Mouse (Mus musculus): Measurements from ENCODE around the gene Arsj. TPM values are rescaled to one million over a fixed set of nuclear protein-coding genes. Genes with fewer than 3 reads are reported as not detected.

The Arsj gene
- 0.05 and 0.17 TPM in 2 replicates for polyA plus RNA-seq (2015; fragmentation: Nextera tagmentation; extraction: Ambion mirVana)

DNA sequence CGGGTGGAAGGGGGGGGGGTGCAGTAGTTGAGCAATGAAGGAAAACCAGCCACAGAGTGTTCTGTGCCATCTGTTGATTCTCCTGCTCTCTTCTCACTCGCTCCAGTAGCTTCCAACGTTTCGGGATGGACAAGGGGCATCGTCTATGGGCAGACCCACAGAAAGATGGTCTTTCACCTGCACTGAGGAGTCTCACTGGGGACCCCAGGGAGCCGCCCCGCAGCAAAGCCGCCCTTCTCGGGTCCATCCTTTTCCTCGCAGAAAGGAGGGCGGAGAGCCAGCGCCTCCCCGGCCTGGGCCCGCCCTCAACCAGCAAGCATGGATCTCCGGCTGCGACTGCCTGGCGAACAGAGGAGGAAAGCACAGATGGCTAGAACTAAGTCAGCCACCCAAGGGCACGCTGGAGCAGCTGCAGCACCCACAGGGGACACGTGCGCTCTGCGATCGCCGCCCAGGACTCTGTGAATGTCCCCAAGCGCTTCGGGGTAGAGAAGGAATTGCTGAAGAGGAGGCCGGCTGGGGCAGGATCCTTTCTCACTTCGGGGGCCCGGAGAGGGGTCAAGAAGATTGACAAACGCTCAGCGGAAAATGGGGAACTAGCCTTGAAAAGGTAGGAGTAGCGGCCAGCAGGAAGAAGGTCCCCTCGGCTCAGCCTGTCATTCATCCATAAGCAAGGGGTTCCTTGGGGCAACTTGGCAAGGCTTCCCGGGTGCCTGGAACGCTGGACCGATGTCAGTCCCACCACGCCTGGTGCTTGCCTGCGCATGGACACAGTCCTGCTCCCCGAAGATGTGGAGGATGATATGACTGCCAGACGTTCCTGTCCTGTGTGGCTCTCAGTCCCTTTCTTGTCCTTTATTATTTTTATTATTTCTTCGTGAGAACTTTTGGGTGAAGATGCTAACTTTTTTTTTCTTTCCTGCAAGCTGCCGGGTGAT, at the start of gene Arsj:
Arsj (plus strand) TSS at position 117 of the 938 bp plus-strand sequence.
- peak; percentile 94 for ATAC-seq
- WGBS, result 15% methylated on average over 41 of the region's 41 CpGs
- Histone ChIP-seq H3K4me2 (ENCODE audit: low read length) (peak within 1 kb of the TSS; percentile 64), H3K27ac (ENCODE audit: low read length) (no peak within 1 kb of the TSS), H3K4me3 (replicated peaks; ENCODE audit: low read length) (peak within 1 kb of the TSS; percentile 37), H3K9me3 (ENCODE audit: control insufficient read depth, low read length) (no peaks in the 10 kb centered on the region), H3K9ac (replicated peaks; ENCODE audit: low read depth, low read length) (peak within 1 kb of the TSS; percentile 47; the same call in 1 of the 2 replicates), H3K27me3 (replicated peaks; ENCODE audit: control insufficient read depth, insufficient read depth, low read length) (no peaks in the 10 kb centered on the region), H3K36me3 (ENCODE audit: control insufficient read depth, insufficient read depth) (no peaks in the 10 kb centered on the region), H3K4me1 (replicated peaks; ENCODE audit: control insufficient read depth, insufficient read depth, low read length) (peaks cover 9% of the 10 kb centered on the region)

DNA sequence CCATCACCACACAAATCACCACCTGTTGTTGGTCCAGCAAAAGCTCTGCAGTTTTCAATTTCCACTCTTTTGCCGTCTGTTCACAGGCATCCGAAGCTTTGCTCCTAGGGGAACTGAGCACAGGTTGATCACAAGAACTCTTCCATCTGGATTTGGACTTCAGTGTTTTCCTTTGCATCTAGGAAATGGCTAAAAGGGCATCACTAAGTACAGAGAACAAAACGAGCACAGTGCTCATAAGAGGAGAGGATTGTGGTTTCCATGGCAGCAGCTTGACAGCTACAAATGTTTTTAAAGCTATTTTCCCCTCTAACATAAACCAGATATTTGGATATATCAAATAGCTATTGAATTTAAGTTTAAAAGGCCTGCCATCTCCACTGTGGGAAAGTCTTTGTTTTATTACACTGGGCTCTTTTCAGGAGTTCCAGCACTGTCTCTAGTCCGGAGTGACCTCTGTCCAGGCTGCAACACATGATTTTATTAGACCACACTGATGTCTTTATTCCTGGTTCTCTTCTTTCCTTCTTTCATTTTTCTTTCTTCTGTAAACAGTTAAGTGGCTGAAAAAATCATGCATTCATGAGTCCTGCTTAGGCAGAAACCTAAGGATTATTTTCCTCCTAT, 38.5 kb upstream of the Arsj start:
- Histone ChIP-seq H3K9ac (replicated peaks; ENCODE audit: low read depth, low read length) (no peak overlapping the region), H3K4me3 (replicated peaks; ENCODE audit: low read length) (no peak overlapping the region), H3K27ac (ENCODE audit: low read length) (no peak overlapping the region), H3K9me3 (ENCODE audit: control insufficient read depth, low read length) (no peaks in the 10 kb centered on the region), H3K4me2 (ENCODE audit: low read length) (no peak overlapping the region), H3K36me3 (ENCODE audit: control insufficient read depth, insufficient read depth) (no peaks in the 10 kb centered on the region), H3K4me1 (replicated peaks; ENCODE audit: control insufficient read depth, insufficient read depth, low read length) (peaks cover 10% of the 10 kb centered on the region), H3K27me3 (replicated peaks; ENCODE audit: control insufficient read depth, insufficient read depth, low read length) (no peaks in the 10 kb centered on the region)
- 35% methylated on average over 4 of the region's 4 CpGs for WGBS
- peak; percentile 55; the same call in 1 of the 2 replicates for ATAC-seq

DNA sequence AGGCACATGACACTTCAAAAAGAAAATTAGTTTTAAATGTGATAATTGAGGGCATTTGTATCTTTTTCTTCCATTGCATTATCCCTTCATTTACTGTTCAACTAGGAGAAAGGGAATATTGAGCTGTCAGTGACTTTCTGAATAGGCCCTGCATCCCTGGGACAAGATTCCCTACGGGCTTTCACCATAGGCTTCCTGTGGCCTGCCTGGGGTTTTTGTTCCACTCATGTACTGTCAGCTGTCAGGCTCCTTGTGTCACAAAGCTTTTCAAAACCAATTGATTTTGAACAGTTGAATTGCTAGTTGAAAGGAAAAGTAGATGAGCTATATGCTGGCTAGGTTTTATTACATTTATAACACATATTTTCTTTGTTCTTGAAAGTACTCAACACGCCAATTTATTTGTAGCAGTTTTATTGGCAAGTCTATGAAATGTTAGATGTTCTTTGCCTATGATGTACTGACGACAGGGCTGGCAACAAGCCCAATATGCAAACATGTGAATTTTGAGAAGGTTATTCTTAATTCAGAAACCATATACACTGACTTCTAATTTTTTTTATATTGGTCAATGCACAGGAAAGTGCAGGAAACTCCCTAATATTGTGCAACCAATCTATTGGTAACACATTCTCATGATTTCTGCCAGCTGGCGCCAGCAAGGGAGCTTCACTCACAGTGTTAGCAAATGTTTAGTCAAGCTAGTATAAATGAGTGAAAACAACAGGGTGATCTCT, 37.4 kb upstream of the Arsj start:
- H3K4me2 ChIP-seq (ENCODE audit: low read length), result no peak overlapping the region
- H3K9me3 ChIP-seq (ENCODE audit: control insufficient read depth, low read length), result no peaks in the 10 kb centered on the region
- H3K9ac ChIP-seq (replicated peaks; ENCODE audit: low read depth, low read length), result no peak overlapping the region
- H3K36me3 ChIP-seq (ENCODE audit: control insufficient read depth, insufficient read depth), result no peaks in the 10 kb centered on the region
- H3K4me1 ChIP-seq (replicated peaks; ENCODE audit: control insufficient read depth, insufficient read depth, low read length), result peaks cover 10% of the 10 kb centered on the region
- 35% methylated on average over 4 of the region's 4 CpGs for WGBS
- H3K4me3 ChIP-seq (replicated peaks; ENCODE audit: low read length), result no peak overlapping the region
- H3K27ac ChIP-seq (ENCODE audit: low read length), result no peak overlapping the region; the same call in 1 of the 2 replicates
- ATAC-seq, result peak; percentile 68
- H3K27me3 ChIP-seq (replicated peaks; ENCODE audit: control insufficient read depth, insufficient read depth, low read length), result no peaks in the 10 kb centered on the region

DNA sequence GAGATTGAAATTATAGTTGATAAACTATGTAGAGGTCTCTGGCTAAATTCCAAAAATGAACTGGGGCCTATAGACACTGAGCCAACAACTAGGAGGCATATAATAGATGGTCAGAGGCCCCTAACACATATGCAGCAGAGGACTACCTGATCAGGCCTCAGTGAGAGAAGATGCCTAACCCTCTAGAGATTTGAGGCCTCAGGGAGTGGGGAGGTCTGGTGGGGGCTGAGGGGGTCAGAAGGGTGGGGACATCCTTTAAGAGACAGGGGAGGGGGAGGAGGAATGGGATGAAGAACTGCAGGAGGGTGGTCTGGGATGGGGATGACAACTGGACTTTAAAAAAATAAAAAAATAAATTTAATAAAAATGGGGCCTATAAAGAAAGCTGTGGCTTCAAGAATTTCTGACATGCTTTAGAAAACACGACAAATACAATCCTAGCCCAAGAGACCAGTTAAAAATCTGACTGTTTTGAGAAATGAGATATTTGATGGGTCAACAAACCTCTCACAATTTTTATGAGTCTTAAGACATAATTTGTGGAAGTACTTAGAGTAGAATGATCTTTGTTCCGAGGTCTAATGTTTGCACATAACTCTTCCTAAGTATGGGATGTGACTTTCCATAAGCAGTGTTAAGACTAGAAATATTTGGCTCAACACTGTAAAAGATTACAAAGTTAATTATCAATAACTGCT, 36.7 kb upstream of the Arsj start:
- H3K9ac ChIP-seq (replicated peaks; ENCODE audit: low read depth, low read length), result no peak overlapping the region
- H3K4me1 ChIP-seq (replicated peaks; ENCODE audit: control insufficient read depth, insufficient read depth, low read length), result peaks cover 10% of the 10 kb centered on the region
- no peak overlapping the region for H3K4me2 ChIP-seq (ENCODE audit: low read length)
- no peaks in the 10 kb centered on the region for H3K27me3 ChIP-seq (replicated peaks; ENCODE audit: control insufficient read depth, insufficient read depth, low read length)
- 0 out of 2 replicates have a peak, but pooled peaks have one; percentile 12 for ATAC-seq
- no peaks in the 10 kb centered on the region for H3K9me3 ChIP-seq (ENCODE audit: control insufficient read depth, low read length)
- 92% methylated on average over 2 of the region's 2 CpGs for WGBS
- H3K36me3 ChIP-seq (ENCODE audit: control insufficient read depth, insufficient read depth), result no peaks in the 10 kb centered on the region
- no peak overlapping the region for H3K4me3 ChIP-seq (replicated peaks; ENCODE audit: low read length)
- H3K27ac ChIP-seq (ENCODE audit: low read length), result no peak overlapping the region

DNA sequence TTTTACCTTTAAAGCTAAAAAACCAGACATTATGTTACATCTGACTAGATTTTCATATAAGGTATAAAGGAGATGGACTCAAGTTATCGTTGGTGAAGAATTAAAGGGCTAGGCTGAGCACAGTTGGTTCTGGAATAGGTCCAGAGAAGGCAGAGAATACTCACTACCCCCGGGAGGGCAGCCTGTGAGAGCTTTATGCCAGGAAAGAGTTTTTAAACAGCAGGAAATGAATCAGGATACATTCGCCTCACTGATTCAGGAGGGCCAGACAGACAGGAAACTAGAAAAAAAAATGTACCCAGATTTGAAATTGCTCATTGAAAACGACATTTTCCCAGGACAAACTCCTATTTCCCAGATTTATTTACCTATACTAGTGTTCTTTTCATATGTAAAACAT, 28.2 kb upstream of the Arsj start:
- Histone ChIP-seq H3K4me1 (replicated peaks; ENCODE audit: control insufficient read depth, insufficient read depth, low read length) (no peaks in the 10 kb centered on the region), H3K4me2 (ENCODE audit: low read length) (no peak overlapping the region), H3K27ac (ENCODE audit: low read length) (no peak overlapping the region), H3K36me3 (ENCODE audit: control insufficient read depth, insufficient read depth) (no peaks in the 10 kb centered on the region), H3K9me3 (ENCODE audit: control insufficient read depth, low read length) (no peaks in the 10 kb centered on the region), H3K27me3 (replicated peaks; ENCODE audit: control insufficient read depth, insufficient read depth, low read length) (no peaks in the 10 kb centered on the region), H3K4me3 (replicated peaks; ENCODE audit: low read length) (no peak overlapping the region), H3K9ac (replicated peaks; ENCODE audit: low read depth, low read length) (no peak overlapping the region)
- ATAC-seq, result no peak
- WGBS, result 60% methylated on average over 4 of the region's 4 CpGs

DNA sequence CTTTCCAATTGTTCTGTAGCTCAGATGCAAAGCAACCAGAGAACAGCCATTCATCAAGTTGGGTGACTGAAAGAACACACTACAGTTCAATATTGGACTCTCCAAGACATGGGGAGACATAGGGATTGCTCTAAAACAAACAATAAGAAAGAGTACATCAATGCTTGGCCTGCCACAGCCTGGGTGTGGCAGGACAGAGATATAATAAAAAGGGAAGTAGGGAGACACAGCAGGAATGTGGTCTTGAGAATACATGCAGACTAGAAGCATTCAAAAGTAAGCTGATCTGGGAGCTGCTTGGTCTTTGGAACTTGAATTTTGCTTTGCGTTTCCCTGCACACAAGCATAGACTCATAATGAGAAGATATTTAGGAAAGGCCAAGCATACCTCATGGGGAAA, 18.7 kb upstream of the Arsj start:
- no peak overlapping the region for H3K27ac ChIP-seq (ENCODE audit: low read length)
- 83% methylated on average over 1 of the region's 1 CpGs for WGBS
- H3K9ac ChIP-seq (replicated peaks; ENCODE audit: low read depth, low read length), result no peak overlapping the region
- H3K27me3 ChIP-seq (replicated peaks; ENCODE audit: control insufficient read depth, insufficient read depth, low read length), result no peaks in the 10 kb centered on the region
- no peak for ATAC-seq
- no peaks in the 10 kb centered on the region for H3K4me1 ChIP-seq (replicated peaks; ENCODE audit: control insufficient read depth, insufficient read depth, low read length)
- no peaks in the 10 kb centered on the region for H3K36me3 ChIP-seq (ENCODE audit: control insufficient read depth, insufficient read depth)
- no peak overlapping the region for H3K4me2 ChIP-seq (ENCODE audit: low read length)
- no peaks in the 10 kb centered on the region for H3K9me3 ChIP-seq (ENCODE audit: control insufficient read depth, low read length)
- no peak overlapping the region for H3K4me3 ChIP-seq (replicated peaks; ENCODE audit: low read length)

DNA sequence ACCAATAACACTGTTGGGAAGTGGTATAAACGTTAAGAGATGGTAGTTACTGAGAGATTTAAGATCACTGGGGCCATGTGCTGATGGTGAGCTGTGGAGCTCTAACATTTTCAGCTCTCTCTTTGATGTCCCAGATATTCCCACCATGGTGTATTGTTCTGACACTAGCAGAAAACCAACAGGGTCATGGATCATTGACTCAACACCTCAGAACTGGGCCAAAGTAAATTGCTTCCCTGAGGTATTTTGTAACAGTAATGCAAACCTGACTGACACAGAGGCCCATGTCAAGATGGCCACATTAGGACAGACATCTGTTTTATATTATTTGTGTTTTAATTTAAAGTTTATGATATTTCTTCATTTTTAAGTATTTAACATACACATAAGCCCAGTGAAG, 3.7 kb upstream of the Arsj start:
- H3K9me3 ChIP-seq (ENCODE audit: control insufficient read depth, low read length), result no peaks in the 10 kb centered on the region
- H3K4me1 ChIP-seq (replicated peaks; ENCODE audit: control insufficient read depth, insufficient read depth, low read length), result peaks cover 9% of the 10 kb centered on the region
- no peaks in the 10 kb centered on the region for H3K36me3 ChIP-seq (ENCODE audit: control insufficient read depth, insufficient read depth)
- no peaks in the 10 kb centered on the region for H3K27me3 ChIP-seq (replicated peaks; ENCODE audit: control insufficient read depth, insufficient read depth, low read length)
- WGBS, result 58% methylated on average over 1 of the region's 1 CpGs
- no peak overlapping the region for H3K4me2 ChIP-seq (ENCODE audit: low read length)
- no peak overlapping the region for H3K27ac ChIP-seq (ENCODE audit: low read length)
- ATAC-seq, result no peak
- H3K4me3 ChIP-seq (replicated peaks; ENCODE audit: low read length), result no peak overlapping the region
- H3K9ac ChIP-seq (replicated peaks; ENCODE audit: low read depth, low read length), result no peak overlapping the region

DNA sequence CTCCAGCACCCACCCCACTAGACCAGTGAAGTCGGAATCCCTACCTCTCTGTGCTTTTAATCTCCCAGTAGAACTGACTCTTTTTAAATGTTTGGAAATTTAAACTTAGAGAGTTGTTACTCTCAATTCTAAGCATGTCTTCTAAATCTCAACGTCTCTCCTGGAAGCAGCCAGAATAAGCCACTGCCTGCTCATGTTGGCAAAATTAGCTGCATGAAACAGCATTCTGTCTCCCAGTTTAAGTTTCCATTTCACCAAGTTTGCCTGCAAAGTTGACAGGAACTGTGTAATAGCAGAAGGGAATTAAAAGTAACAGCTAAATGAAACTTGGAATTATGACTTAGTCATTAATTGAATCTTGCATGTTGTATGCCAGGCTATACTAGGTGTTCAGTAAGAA, 1.1 kb upstream of the Arsj start:
- no peak overlapping the region for H3K4me2 ChIP-seq (ENCODE audit: low read length)
- no peak overlapping the region for H3K4me3 ChIP-seq (replicated peaks; ENCODE audit: low read length)
- H3K36me3 ChIP-seq (ENCODE audit: control insufficient read depth, insufficient read depth), result no peaks in the 10 kb centered on the region
- no peak for ATAC-seq
- no peaks in the 10 kb centered on the region for H3K9me3 ChIP-seq (ENCODE audit: control insufficient read depth, low read length)
- peaks cover 9% of the 10 kb centered on the region for H3K4me1 ChIP-seq (replicated peaks; ENCODE audit: control insufficient read depth, insufficient read depth, low read length)
- H3K27ac ChIP-seq (ENCODE audit: low read length), result no peak overlapping the region
- no peaks in the 10 kb centered on the region for H3K27me3 ChIP-seq (replicated peaks; ENCODE audit: control insufficient read depth, insufficient read depth, low read length)
- WGBS, result 71% methylated on average over 2 of the region's 2 CpGs
- H3K9ac ChIP-seq (replicated peaks; ENCODE audit: low read depth, low read length), result no peak overlapping the region
